Comparison of ENCODE assay signal across 27 mouse cellular contexts in the genomic region with DNA sequence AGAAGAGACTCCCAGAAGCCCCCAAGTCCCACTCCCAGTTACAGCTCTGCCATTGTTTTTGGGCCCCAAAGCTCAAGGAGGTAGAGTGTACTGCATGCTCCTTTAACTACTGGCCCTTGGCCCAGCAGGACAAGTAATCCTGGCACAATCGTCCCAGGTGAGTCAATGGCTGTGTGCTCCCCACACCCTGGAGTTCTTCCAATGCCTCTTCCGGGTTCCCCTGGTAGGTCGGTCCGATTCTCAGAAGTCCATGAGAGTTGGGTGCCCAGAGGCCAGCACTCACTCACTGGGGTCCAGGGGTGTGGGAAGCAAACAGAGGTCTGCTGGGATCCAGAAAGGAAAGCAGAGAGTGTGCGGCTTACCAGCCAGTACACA. TPM values are rescaled to one million over a fixed set of nuclear protein-coding genes. Genes with fewer than 3 reads are reported as not detected.
DNase-seq lines count a peak whose midpoint lies in the region; ATAC-seq and TF ChIP-seq lines count a peak whose summit lies in the region.
"Had no signal": no experiment of that assay in that cellular context is flagged by ENCODE, and none has a peak within 500 bp of the region (broad histone marks: within the 10 kb centered on the region; RNA-seq: fewer than 3 reads in every experiment).

No protein-coding gene starts in this region.

- no peak overlapping the region for H3K27ac ChIP-seq in kidney, embryonic 14.5 days (ENCODE audit: low read depth, low read length)
- no peak overlapping the region for H3K27ac ChIP-seq in liver, embryonic 11.5 days (ENCODE audit: low read depth, low read length)
- H3K27ac ChIP-seq in liver, postnatal 0 days (ENCODE audit: low read depth), result no peak overlapping the region
- H3K27ac ChIP-seq: hindbrain, embryonic 12.5 days; limb, embryonic 12.5 days; midbrain, embryonic 13.5 days had no signal

- H3K4me3 ChIP-seq in kidney, embryonic 14.5 days (ENCODE audit: low read length), result no peak overlapping the region
- H3K4me3 ChIP-seq in liver, embryonic 11.5 days (ENCODE audit: low read depth, low read length), result no peak overlapping the region
- no peak overlapping the region for H3K4me3 ChIP-seq in liver, postnatal 0 days (ENCODE audit: low read depth, low read length)
- H3K4me3 ChIP-seq: hindbrain, embryonic 12.5 days; limb, embryonic 12.5 days; megakaryocyte, embryonic 14.5 days; midbrain, embryonic 13.5 days had no signal

- no peaks in the 10 kb centered on the region for H3K36me3 ChIP-seq in kidney, embryonic 14.5 days (ENCODE audit: control insufficient read depth, insufficient read depth, low read length)
- no peaks in the 10 kb centered on the region for H3K36me3 ChIP-seq in liver, embryonic 11.5 days (ENCODE audit: control insufficient read depth, insufficient read depth, low read length)
- no peaks in the 10 kb centered on the region for H3K36me3 ChIP-seq in liver, postnatal 0 days (replicated peaks; ENCODE audit: insufficient read depth, low read length)
- H3K36me3 ChIP-seq: hindbrain, embryonic 12.5 days; limb, embryonic 12.5 days; midbrain, embryonic 13.5 days had no signal

- WGBS in kidney, embryonic 14.5 days, result 89% methylated on average over 5 of the region's 5 CpGs
- 80% methylated on average over 5 of the region's 5 CpGs for WGBS in liver, embryonic 11.5 days
- 65% methylated on average over 5 of the region's 5 CpGs for WGBS in liver, postnatal 0 days (ENCODE audit: insufficient replicate concordance)

- no peak for ATAC-seq in kidney, embryonic 14.5 days (ENCODE audit: low FRiP score, low TSS enrichment)
- ATAC-seq in liver, embryonic 11.5 days (replicated peaks; ENCODE audit: low FRiP score), result no peak
- ATAC-seq in liver, postnatal 0 days, result peak; percentile 38; the same call in 1 of the 2 replicates
- ATAC-seq: forebrain, embryonic 14.5 days; midbrain, embryonic 13.5 days had no signal

- no peaks in the 10 kb centered on the region for H3K9me3 ChIP-seq in kidney, embryonic 14.5 days (ENCODE audit: control insufficient read depth, low read length)
- H3K9me3 ChIP-seq in liver, embryonic 11.5 days (ENCODE audit: control insufficient read depth, low read length), result no peaks in the 10 kb centered on the region
- H3K9me3 ChIP-seq in liver, postnatal 0 days (ENCODE audit: low read length), result no peaks in the 10 kb centered on the region
- H3K9me3 ChIP-seq: hindbrain, embryonic 12.5 days; limb, embryonic 12.5 days; megakaryocyte, embryonic 14.5 days; midbrain, embryonic 13.5 days had no signal

- no peaks in the 10 kb centered on the region for H3K27me3 ChIP-seq in kidney, embryonic 14.5 days (ENCODE audit: control insufficient read depth, insufficient read depth, low read length)
- peaks cover 8% of the 10 kb centered on the region; the same call in 1 of the 2 replicates for H3K27me3 ChIP-seq in liver, embryonic 11.5 days (replicated peaks; ENCODE audit: control insufficient read depth, insufficient read depth, low read length)
- no peaks in the 10 kb centered on the region for H3K27me3 ChIP-seq in liver, postnatal 0 days (ENCODE audit: insufficient read depth, low read length)

- no peak overlapping the region for H3K9ac ChIP-seq in kidney, embryonic 14.5 days (ENCODE audit: low read depth, low read length)
- H3K9ac ChIP-seq in liver, embryonic 11.5 days (ENCODE audit: low read depth, low read length), result no peak overlapping the region
- H3K9ac ChIP-seq in liver, postnatal 0 days (replicated peaks), result peak overlapping the region; percentile 21; the same call in 1 of the 2 replicates
- H3K9ac ChIP-seq: hindbrain, embryonic 12.5 days; limb, embryonic 12.5 days; lung, embryonic 14.5 days; midbrain, embryonic 13.5 days had no signal

- peaks cover 14% of the 10 kb centered on the region for H3K4me1 ChIP-seq in kidney, embryonic 14.5 days (ENCODE audit: control insufficient read depth, insufficient read depth, low read length)
- no peaks in the 10 kb centered on the region; the same call in 1 of the 2 replicates for H3K4me1 ChIP-seq in liver, embryonic 11.5 days (replicated peaks; ENCODE audit: control insufficient read depth, insufficient read depth, low read length)
- H3K4me1 ChIP-seq in liver, postnatal 0 days (ENCODE audit: insufficient read depth), result peaks cover 5% of the 10 kb centered on the region

- peak; percentile 38 for DNase-seq in kidney, adult 18-20 months
- peak; percentile 5 for DNase-seq in fat pad, adult 2 months (ENCODE audit: extremely low read depth, low read depth, low spot score)
- no peak for DNase-seq in liver, embryonic 11.5 days (ENCODE audit: low spot score)
- no peak for DNase-seq in liver, postnatal 0 days
- no peak for DNase-seq in frontal cortex, adult 2 months (ENCODE audit: extremely low spot score in 1 of 2, low spot score in 1 of 2)
- DNase-seq in adrenal gland, adult 8-10 months, result no peak
- no peak for DNase-seq in thymus, postnatal 10 days (ENCODE audit: low spot score in 2 of 2)
- DNase-seq: adrenal gland, postnatal 25 days; cerebellum, adult 8-10 months; cerebellum, postnatal 36 days; gastrocnemius, postnatal 14 days; heart, adult 11 months; kidney, postnatal 10 days; layer of hippocampus, postnatal 36 days; lung, embryonic 14.5 days; right cerebral cortex, postnatal 25 days; thymus, postnatal 14 days had no signal

- TF ChIP-seq EP300 in liver, postnatal 0 days (IDR thresholded peaks at IDR 0.05; ENCODE audit: low read depth), result no peak

- H3K4me2 ChIP-seq in kidney, embryonic 14.5 days (replicated peaks; ENCODE audit: low read depth, low read length), result no peak overlapping the region
- peak overlapping the region; percentile 22; the same call in 1 of the 2 replicates for H3K4me2 ChIP-seq in liver, embryonic 11.5 days
- H3K4me2 ChIP-seq in liver, postnatal 0 days (ENCODE audit: low read depth, low read length), result no peak overlapping the region
- H3K4me2 ChIP-seq: hindbrain, embryonic 12.5 days; limb, embryonic 12.5 days; lung, embryonic 14.5 days; midbrain, embryonic 13.5 days had no signal

- no peak for TF ChIP-seq CTCF in liver, postnatal 0 days (IDR thresholded peaks at IDR 0.05; ENCODE audit: low read depth)

RNA-seq across cellular contexts. Expression of a gene that starts 11.4 kb away (rescaled TPM):
- polyA plus RNA-seq in kidney, embryonic 14.5 days (2014; fragmentation: Nextera tagmentation; extraction: Ambion mirVana), result 0.43 and 0.84 TPM in 2 replicates
- 2.2 and 2.7 TPM in 2 replicates for polyA plus RNA-seq in liver, embryonic 11.5 days (2014; fragmentation: Nextera tagmentation; extraction: Ambion mirVana)
- 1.1 TPM in 2 replicates for polyA plus RNA-seq in liver, postnatal 0 days (2015; fragmentation: Nextera tagmentation; extraction: Ambion mirVana)
- 0.24 and 0.32 TPM in 2 replicates for polyA plus RNA-seq in frontal cortex, adult 2 months (2012; rRNA removed)
- under 1 TPM in 3 of 4 experiments, not detected in 1; 0.16 to 0.20 (median 0.18) TPM for total RNA-seq in adrenal gland, adult 8-10 months (2022)
- total RNA-seq: monocyte, adult 5-6 weeks; neutrophil, adult 5-6 weeks had no signal

RNA-seq across cellular contexts. Expression of a gene that starts 27.4 kb away (rescaled TPM):
- polyA plus RNA-seq in kidney, embryonic 14.5 days (2014; fragmentation: Nextera tagmentation; extraction: Ambion mirVana), result not detected in 2 replicates
- not detected in 2 replicates for polyA plus RNA-seq in liver, embryonic 11.5 days (2014; fragmentation: Nextera tagmentation; extraction: Ambion mirVana)
- polyA plus RNA-seq in liver, postnatal 0 days (2015; fragmentation: Nextera tagmentation; extraction: Ambion mirVana), result not detected in 2 replicates
- polyA plus RNA-seq in frontal cortex, adult 2 months (2012; rRNA removed), result 7.0 and 7.3 TPM in 2 replicates
- total RNA-seq in adrenal gland, adult 8-10 months (2022), result under 1 TPM in 1 of 4 experiments, not detected in 3; 0.03 TPM
- total RNA-seq: gastrocnemius, postnatal 14 days; heart, postnatal 25 days; monocyte, adult 5-6 weeks; neutrophil, adult 5-6 weeks had no signal
- polyA plus RNA-seq: heart, embryonic 14.5 days; limb, embryonic 12.5 days had no signal

Comparison
In these comparisons a context has a peak if more than half of its experiments do, and no peak if none do; other contexts are left out.
1. DNase-seq: peak in kidney, adult 18-20 months (single experiment) and fat pad, adult 2 months (single experiment); none in liver, embryonic 11.5 days (single experiment), liver, postnatal 0 days (single experiment), frontal cortex, adult 2 months (0 of 2), adrenal gland, adult 8-10 months (single experiment) and thymus, postnatal 10 days (0 of 2).